Mouse (Mus musculus) inflammation-experienced regulatory T-cells, adult 6 months (primary cell): Measurements from ENCODE around the gene Itfg2. TPM values are rescaled to one million over a fixed set of nuclear protein-coding genes. Genes with fewer than 3 reads are reported as not detected.

Source experiments
- ATAC-seq: one replicate; pipeline ENCODE4 v1.8.0; 2017
- polyA plus RNA-seq, 3 experiments: library from polyadenylated mRNA; unstranded; fragments of 100-300 nt; shearing (Covaris generic); gene quantifications; one replicate each; pipeline ENCODE4 v1.2.1; 2017

The Itfg2 gene
- polyA plus RNA-seq, 3 experiments from 2014 or later, result 15.7 to 21.1 (median 19.7) TPM

- no peak for ATAC-seq
Observed at GRCm38 (mm10) chr6:128433566-128433965, 8.8 kb upstream of the Itfg2 start.

DNA sequence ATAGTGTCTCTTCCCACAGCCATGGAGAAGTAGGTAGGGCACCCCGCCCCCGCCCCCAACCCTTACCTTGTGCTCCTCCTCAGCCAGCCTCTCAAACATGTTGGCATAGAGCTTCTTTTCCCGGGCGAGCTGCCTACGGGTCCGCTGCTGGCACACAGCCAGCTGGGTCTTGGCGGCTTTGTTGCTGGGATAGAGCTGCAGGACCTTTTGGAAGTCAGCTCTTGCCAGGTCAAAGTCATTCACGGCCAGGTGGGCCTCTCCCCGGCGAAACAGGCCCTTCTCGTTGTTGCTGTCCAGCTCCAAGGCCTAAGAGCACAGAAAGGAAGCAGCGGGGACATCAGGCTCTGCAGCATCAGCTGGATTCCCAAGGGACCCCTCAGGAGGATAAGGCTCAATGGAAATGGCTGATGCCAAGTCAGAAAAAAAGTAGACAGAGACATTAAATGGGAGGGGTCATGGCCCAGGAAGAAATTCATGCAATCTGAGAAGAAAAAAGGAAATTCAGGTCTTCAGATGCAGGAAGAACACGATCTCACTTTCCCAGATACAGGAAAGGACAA, 7.7 kb upstream of the Itfg2 start:
- ATAC-seq, result no peak

GRCm38 (mm10) chr6:128429826-128430225, 5.1 kb upstream of the Itfg2 start:
- no peak for ATAC-seq

DNA sequence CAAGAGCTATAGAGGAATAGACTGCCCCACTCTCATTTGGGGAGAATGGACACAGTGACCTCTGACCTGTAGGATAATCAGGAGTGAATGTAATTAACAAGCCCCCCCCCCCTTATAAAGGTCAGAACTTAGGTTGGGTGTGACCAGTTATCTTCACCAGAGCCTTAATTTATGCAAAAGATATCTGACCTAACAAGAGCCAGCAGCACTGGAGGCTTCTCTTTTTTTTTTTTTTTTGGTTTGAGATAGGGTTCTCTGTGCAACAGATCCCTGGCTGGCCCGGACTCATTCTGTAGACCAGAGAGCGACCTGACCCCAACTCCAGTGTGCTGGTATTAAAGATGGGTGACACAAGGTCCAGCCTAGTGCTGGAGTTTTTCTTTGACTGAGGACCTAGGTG, 4.6 kb upstream of the Itfg2 start:
- ATAC-seq, result no peak

DNA sequence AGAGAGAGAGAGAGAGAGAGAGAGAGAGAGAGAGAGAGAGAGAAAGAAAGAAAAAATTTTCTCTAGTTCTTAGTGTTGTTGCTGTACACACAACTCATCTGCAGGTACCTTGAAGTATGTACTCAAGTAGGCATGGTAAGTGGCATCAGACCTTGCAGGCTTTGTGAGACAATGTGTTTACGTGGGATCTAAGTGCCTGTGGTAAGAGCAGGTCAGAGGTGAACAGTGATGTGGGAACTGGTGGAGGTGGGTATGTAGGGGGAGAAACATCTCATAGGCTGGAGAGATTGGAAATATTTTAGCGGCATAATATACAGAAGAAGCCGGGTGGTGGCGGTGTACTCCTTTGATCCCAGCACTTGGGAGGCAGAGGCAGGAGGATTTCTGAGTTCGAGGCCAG, 2.8 kb upstream of the Itfg2 start:
- ATAC-seq, result no peak

GRCm38 (mm10) chr6:128425046-128425445, 315 bp upstream of the Itfg2 start:
- ATAC-seq, result no peak

- ATAC-seq, result no peak
Observed at GRCm38 (mm10) chr6:128423496-128424268, 1.0 kb downstream of the Itfg2 start.

GRCm38 (mm10) chr6:128421480-128421879, 3.3 kb downstream of the Itfg2 start:
- no peak for ATAC-seq

- no peak for ATAC-seq
Observed at GRCm38 (mm10) chr6:128421036-128421435, 3.7 kb downstream of the Itfg2 start.

DNA sequence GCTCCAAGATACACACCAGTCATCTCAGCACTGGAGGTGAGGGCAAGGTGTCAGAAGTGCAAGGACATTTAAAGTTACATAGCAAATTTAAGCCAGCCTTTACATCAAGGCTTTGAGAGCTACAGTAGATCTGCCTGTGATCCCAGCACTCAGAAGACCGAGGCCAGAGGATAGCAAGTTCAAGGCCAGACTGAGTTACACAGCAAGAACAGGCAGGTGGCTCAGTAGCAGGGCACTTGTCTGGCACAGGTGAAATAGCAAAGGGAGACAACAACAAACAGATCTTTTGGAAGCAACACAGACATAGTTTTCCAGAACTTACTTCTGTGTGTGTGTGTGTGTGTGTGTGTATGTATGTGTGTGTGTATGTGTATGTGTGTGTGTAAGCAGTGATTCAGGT, 6.7 kb downstream of the Itfg2 start:
- ATAC-seq, result no peak

DNA sequence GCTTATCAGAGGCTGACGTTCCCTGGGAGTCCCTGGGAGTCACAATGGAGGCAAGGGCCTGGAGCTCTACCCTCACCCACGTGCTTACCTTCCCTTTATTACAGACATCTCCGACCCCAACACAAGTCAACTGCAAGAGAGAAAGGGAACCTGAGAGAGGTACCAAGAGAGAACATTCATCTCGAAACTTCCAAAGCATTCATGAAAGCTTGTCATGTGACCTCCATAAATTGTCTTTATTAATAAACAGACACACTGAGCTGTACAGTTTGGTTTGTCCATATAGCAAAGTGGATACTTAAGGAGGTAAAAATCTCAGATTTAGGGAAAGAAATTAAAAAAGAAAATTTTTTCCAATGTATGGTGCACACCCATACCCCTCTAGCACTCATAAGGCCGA, 8.6 kb downstream of the Itfg2 start:
- ATAC-seq, result no peak

GRCm38 (mm10) chr6:128411115-128411514, 13.6 kb downstream of the Itfg2 start:
- peak; percentile 76 for ATAC-seq

DNA sequence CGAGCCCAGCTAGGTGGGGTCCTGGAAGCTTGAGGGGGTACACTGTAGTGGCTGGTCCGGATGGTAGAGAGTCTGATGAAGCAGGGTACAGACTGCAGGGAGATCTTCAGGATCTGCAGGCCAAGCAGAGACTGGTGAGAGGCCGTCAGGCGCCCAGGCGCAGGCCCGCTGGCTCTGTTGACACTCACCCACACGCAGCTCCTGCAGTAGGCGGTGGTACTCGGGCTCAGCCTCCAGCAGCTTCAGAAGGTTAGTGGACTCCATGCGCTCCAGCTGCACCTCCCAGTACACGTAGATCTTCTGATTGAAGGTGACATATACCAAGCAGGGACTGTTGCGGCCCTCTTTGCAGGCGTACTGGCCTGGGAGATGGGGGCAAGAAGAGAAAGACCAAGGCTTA, 14.4 kb downstream of the Itfg2 start:
- no peak for ATAC-seq

- ATAC-seq, result no peak
Observed at GRCm38 (mm10) chr6:128408544-128409125, 16.1 kb downstream of the Itfg2 start.

DNA sequence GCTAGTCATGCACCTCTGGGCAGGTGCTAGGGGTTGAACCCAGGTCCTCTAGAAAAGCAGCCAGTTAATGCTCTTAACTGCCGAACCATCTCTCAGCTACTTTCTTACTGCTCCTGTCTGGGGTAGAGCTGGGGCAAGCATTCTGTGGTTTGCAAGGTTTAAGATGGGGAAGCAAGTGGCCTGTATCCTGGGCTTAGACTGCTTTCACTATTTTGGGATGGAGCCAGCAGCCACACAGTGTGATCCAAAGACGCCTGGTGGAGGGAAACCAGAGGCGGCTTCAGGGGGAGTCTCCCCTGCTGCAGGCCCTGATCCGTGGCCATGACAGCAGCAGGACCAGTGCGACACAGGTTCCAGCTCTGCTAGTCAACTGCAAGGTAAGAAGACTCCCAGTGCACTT, 20.0 kb downstream of the Itfg2 start:
- no peak for ATAC-seq

DNA sequence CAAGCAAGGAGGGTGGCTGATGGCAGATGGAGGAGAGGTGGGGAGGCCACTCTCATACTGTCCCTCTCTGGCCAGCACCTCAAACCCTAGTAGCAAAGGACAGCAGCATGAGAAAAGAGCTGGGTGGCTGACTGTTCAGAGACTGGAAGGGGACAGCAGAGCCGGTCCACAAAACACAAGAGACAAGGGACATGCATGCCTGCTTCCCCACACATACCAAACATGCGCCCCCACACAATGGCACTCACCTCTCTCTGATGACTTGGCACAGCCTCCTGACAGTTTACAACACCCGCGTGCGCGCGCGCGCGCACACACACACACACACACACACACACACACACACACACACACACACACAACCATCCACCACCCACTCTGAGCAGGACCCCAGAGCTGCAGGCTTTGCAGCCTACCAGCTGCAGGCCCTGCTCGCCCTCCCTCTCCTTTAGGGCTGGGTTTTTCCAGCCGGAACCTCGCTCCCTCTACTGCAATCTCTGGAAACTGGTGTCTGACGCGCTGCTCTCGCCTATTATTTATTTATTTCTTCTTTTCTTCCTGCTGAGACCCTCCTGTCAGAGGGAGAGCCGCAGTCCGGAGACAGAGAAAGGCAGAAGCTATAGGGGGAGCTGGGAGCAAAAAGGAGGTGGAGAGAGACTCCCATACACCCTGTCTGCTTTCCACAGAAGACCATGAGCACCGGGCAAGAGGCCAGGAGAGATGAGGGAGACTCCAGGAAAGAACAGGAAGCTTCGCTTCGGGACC, 25.1 kb downstream of the Itfg2 start:
- no peak for ATAC-seq

DNA sequence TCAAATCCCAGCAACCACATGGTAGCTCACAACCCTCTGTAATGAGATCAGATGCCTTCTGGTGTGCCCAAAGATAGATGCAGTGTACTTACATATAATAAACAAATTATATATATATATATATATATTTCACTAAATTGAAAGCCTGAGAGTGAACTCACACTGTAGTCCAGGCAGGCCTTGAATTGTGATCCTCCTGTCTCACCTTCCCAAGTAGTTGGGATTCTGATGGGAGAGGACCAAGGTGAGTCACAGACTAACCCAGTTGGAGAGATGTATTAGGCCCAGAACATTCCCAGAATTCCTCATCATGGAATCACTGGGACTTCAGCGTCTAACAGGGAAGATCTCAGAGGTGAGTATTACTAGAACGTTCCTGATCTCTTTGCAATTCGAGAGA, 25.7 kb downstream of the Itfg2 start, which contains the start of gene Nrip2:
TSS of gene Nrip2 (plus strand) at position 301 of the 400 bp plus-strand sequence.
- no peak for ATAC-seq

- no peak for ATAC-seq
Observed at GRCm38 (mm10) chr6:128397574-128398261, 27.0 kb downstream of the Itfg2 start.

- no peak for ATAC-seq
Observed at GRCm38 (mm10) chr6:128390683-128391082, 34.0 kb downstream of the Itfg2 start.

GRCm38 (mm10) chr6:128389185-128389584, 35.5 kb downstream of the Itfg2 start:
- ATAC-seq, result no peak

DNA sequence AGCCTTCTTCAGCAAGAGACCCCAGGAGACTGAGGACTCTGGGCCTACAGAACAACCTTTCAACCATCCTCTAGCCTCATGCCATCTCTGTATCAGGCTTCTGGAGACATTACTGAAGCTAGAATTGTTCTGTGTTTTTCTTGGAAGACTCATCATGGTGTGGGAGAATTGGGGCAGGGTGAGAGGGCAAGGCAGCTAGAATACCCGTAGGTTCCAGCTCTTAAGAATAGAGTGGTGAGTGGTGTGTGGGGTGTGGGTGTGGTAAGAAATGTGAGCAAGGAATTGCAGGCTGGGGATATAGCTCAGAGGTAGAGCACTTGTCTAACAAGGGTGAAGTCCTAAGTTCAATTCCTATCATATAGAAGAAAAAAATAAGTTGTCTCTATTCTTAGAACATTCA, 39.7 kb downstream of the Itfg2 start:
- no peak for ATAC-seq

DNA sequence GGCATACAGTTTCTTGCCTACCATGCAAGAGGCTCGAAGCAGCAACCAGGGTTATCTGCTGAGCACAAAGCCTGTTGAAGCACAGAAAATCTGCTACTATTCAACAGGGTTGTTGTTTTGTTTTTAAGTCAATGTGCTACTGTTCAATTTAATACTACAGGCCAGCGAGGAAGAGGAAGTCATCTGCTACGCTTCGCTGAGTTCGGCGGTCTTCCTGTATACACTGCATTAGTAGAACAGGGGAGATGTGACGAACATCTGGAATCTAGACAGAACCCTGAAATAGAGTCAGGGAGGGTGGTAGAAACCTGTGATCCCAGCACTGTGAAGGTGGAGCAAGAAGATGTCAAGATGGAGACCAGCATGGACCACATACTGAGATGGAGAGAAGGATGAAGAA, 41.0 kb downstream of the Itfg2 start:
- no peak for ATAC-seq

DNA sequence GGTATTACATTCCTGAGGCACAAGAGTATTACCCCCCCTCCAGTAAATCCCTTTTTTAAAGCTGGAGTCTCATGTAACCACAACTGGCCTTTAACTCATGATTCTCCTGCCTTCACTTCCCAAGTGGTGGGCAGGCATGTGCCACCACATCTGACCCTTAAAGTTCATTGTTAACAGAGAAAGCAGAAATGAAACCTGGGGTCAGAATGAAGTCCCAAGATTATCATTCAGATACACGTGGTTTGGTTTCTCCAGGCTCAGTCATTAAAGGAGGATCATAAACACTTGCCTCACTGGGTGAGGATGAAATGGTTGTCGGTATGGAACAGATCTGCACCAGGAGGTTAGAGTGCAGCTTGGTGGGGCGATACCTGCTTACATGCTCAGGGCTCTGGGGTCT, 43.5 kb downstream of the Itfg2 start:
- no peak for ATAC-seq
